Mouse (Mus musculus): ENCODE data around the gene Agap1. TPM values are rescaled to one million over a fixed set of nuclear protein-coding genes. Genes with fewer than 3 reads are reported as not detected.
A peak's percentile ranks its signal among the peaks of the same experiment; 100 is the strongest.

Gene Agap1
- polyA plus RNA-seq, 1 experiment = 145 TPM

DNA sequence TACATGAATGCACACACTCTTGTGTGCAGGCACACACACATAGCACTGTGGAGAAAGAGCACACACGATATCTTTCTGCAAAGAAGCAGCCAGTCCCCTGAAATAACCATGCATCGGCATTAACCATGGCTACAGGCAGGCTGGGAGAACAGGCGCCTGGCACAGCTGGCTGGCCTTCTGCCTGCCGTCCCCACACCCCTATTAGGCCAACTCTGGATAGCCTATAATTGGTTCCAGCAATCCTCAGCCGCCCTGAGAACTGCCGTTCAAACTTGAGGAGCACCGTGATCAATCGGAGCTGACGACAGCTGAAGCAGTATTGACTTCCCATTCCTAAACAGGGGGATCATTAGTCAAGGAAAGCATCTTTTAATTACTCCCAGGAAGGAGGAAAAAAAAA, 391.5 kb downstream of the Agap1 start:
- no peak for TF ChIP-seq POLR2A (IDR thresholded peaks at IDR 0.05; ENCODE audit: borderline replicate concordance, extremely low read depth, insufficient read depth, insufficient read length, poor library complexity, severe bottlenecking)
- no peak for TF ChIP-seq CTCF (IDR thresholded peaks at IDR 0.05; ENCODE audit: borderline replicate concordance, extremely low read depth, insufficient read depth, insufficient read length)
- DNase-seq (ENCODE audit: low read depth) = peak; percentile 59

GRCm38 (mm10) chr1:89848356-89849039, 393.9 kb downstream of the Agap1 start:
- DNase-seq (ENCODE audit: low read depth) = peak; percentile 86
- TF ChIP-seq CTCF (IDR thresholded peaks at IDR 0.05; ENCODE audit: borderline replicate concordance, extremely low read depth, insufficient read depth, insufficient read length) (no peak), POLR2A (IDR thresholded peaks at IDR 0.05; ENCODE audit: borderline replicate concordance, extremely low read depth, insufficient read depth, insufficient read length, poor library complexity, severe bottlenecking) (no peak)

- TF ChIP-seq CTCF (IDR thresholded peaks at IDR 0.05; ENCODE audit: borderline replicate concordance, extremely low read depth, insufficient read depth, insufficient read length) (no peak), POLR2A (IDR thresholded peaks at IDR 0.05; ENCODE audit: borderline replicate concordance, extremely low read depth, insufficient read depth, insufficient read length, poor library complexity, severe bottlenecking) (no peak)
- DNase-seq (ENCODE audit: low read depth) = peak; percentile 83
Observed at GRCm38 (mm10) chr1:89849151-89849860, 394.7 kb downstream of the Agap1 start.

DNA sequence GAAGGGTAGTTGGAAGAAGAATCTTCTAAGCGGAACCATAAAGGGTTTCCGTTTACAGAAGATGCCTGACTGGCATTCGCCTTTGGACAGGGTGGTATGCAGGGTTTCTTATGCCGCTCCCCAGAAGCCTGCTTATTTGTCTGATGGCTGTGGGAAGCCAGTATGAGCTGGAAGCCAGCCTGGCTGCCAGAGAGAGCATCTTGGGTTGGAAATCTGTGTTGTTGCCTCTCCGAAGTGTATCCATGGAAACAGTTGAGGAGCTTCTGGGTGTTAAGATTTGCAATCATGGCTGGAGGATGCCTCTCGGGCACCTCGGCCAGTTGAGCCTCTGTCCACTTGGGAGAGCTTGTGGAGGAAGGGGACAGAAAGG, 395.2 kb downstream of the Agap1 start:
- no peak for TF ChIP-seq POLR2A (IDR thresholded peaks at IDR 0.05; ENCODE audit: borderline replicate concordance, extremely low read depth, insufficient read depth, insufficient read length, poor library complexity, severe bottlenecking)
- no peak for TF ChIP-seq CTCF (IDR thresholded peaks at IDR 0.05; ENCODE audit: borderline replicate concordance, extremely low read depth, insufficient read depth, insufficient read length)
- DNase-seq (ENCODE audit: low read depth) = peak; percentile 87

DNA sequence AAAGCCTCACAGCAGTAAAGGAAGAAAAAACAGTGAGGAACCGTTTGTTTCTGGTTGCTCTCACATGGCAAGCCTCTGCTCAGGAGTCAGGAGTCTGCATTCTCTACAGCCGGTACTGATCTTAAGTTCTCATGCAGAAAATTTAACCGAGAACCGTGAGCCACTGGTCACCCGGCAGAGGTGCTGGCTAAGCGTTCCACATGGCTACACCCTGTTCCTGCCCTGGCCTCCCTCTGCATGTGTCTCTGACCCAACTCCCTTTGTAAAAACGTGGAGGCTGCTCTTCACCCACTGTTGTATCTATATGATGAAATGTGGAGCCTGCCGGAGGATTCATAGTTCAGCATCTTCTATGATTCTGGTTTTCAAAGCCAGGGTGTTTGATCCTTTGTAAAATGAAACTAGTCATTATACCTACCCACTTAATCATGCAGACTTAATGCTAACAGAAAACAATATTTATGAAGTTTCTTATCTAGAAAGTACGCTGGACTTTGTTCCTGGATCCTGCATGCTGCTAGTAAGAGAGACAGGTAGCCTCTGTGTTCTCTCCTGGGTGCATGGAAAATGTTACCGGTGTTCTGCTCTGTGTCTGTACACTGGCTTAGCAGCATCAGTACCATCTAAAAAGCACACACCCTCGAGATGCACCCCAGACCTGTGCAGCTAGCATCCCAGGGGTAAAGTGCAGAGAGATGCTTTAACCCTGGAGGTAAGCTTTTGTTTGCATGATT, 396.2 kb downstream of the Agap1 start:
- DNase-seq (ENCODE audit: low read depth) = no peak
- TF ChIP-seq POLR2A (IDR thresholded peaks at IDR 0.05; ENCODE audit: borderline replicate concordance, extremely low read depth, insufficient read depth, insufficient read length, poor library complexity, severe bottlenecking) = no peak

DNA sequence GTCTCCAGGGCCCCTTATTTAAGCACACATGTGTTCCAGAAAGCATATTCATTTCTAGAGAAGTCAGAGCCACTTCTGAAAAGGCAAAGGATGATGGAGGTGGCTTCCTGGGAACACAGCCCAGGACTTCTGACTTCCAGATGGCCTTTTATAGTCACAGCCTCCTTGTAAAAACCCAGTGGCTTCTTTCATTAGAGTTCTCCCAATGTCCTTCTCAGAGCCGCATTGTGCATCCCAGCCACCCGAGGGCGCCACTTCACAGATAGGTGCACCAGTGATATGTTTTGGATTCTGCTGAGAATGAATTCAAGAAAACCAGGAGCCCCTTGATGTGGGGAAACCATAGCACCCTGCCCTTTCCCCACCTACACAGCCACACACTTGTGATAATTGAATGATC, 404.6 kb downstream of the Agap1 start:
- no peak for DNase-seq (ENCODE audit: low read depth)
- TF ChIP-seq CTCF (IDR thresholded peaks at IDR 0.05; ENCODE audit: borderline replicate concordance, extremely low read depth, insufficient read depth, insufficient read length) (peak; percentile 56; the same call in 1 of the 2 replicates), POLR2A (IDR thresholded peaks at IDR 0.05; ENCODE audit: borderline replicate concordance, extremely low read depth, insufficient read depth, insufficient read length, poor library complexity, severe bottlenecking) (no peak)

GRCm38 (mm10) chr1:89860017-89860730, 405.6 kb downstream of the Agap1 start:
- DNase-seq (ENCODE audit: low read depth) = peak; percentile 65
- TF ChIP-seq POLR2A (IDR thresholded peaks at IDR 0.05; ENCODE audit: borderline replicate concordance, extremely low read depth, insufficient read depth, insufficient read length, poor library complexity, severe bottlenecking) = no peak
- peak; percentile 38; the same call in 1 of the 2 replicates for TF ChIP-seq CTCF (IDR thresholded peaks at IDR 0.05; ENCODE audit: borderline replicate concordance, extremely low read depth, insufficient read depth, insufficient read length)

- TF ChIP-seq POLR2A (IDR thresholded peaks at IDR 0.05; ENCODE audit: borderline replicate concordance, extremely low read depth, insufficient read depth, insufficient read length, poor library complexity, severe bottlenecking) (no peak), CTCF (IDR thresholded peaks at IDR 0.05; ENCODE audit: borderline replicate concordance, extremely low read depth, insufficient read depth, insufficient read length) (peak; percentile 10; the same call in 1 of the 2 replicates)
- peak; percentile 52 for DNase-seq (ENCODE audit: low read depth)
Observed at GRCm38 (mm10) chr1:89865787-89866186, 411.2 kb downstream of the Agap1 start.

- TF ChIP-seq CTCF (IDR thresholded peaks at IDR 0.05; ENCODE audit: borderline replicate concordance, extremely low read depth, insufficient read depth, insufficient read length) (no peak), POLR2A (IDR thresholded peaks at IDR 0.05; ENCODE audit: borderline replicate concordance, extremely low read depth, insufficient read depth, insufficient read length, poor library complexity, severe bottlenecking) (no peak)
- no peak for DNase-seq (ENCODE audit: low read depth)
Observed at GRCm38 (mm10) chr1:89867847-89868246, 413.2 kb downstream of the Agap1 start.

DNA sequence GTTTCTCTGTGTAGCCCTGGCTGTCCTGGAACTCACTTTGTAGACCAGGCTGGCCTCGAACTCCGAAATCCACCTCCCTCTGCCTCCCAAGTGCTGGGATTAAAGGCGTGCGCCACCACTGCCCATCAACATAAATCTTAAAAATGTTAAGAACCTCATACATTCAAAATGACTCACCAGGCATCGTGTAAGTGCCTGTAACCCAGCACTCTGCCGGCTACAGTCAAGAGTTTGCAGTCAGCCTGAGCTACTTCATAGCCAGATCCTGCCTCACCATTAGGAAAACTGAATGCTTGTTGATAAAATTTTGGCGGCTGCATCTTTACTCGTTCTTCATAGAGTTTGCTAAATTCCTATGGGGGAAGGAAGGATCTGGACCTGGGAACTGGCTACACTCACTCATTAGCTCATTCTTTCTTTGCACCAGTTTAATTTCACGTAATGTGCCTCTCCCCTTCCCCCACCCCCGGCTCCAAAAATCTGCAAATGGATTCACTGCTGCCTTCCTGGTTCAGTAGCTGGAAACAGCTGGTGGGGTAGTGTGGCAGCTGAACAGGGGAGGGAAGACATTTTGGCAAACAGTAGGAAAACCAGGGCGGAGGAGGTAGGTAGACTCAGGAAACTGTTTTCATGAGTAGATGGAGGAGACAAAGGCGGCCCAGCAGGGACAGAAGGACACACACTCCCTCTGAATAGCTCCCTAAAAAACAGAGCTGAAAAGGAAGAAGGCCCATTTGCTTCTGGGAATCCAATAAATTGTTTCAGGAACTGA, 415.7 kb downstream of the Agap1 start:
- TF ChIP-seq CTCF (IDR thresholded peaks at IDR 0.05; ENCODE audit: borderline replicate concordance, extremely low read depth, insufficient read depth, insufficient read length) (no peak), POLR2A (IDR thresholded peaks at IDR 0.05; ENCODE audit: borderline replicate concordance, extremely low read depth, insufficient read depth, insufficient read length, poor library complexity, severe bottlenecking) (no peak)
- DNase-seq (ENCODE audit: low read depth) = peak; percentile 39

Data from brain, embryonic 14.5 days (tissue).